Mouse (Mus musculus) heart, embryonic 16.5 days (tissue): ENCODE measurements around the gene 3425401B19Rik. TPM values are rescaled to one million over a fixed set of nuclear protein-coding genes. Genes with fewer than 3 reads are reported as not detected.

Experiments
- ATAC-seq: fragments of 200-750 bp; cut with Nextera tagmentation; replicated peaks from 2 replicates; pipeline ENCODE4 v1.8.0; 2017; ENCODE audit warnings: moderate number of reproducible peaks; ENCODE audit not compliant: insufficient read depth, low FRiP score; ENCODE audit errors: extremely low read depth
- H3K27ac ChIP-seq: fragments of 300-500 bp; sonication (generic); 2 replicates; pipeline ENCODE4 v1.5.1; 2014; ENCODE audit warnings: mild to moderate bottlenecking, low read length, control low read depth, moderate library complexity
- H3K27me3 ChIP-seq: fragments of 300-500 bp; sonication (generic); 2 replicates; pipeline ENCODE4 v1.6.1; 2014; ENCODE audit warnings: low read length, mixed read lengths; ENCODE audit not compliant: control insufficient read depth, insufficient read depth
- H3K36me3 ChIP-seq: fragments of 300-500 bp; sonication (generic); 2 replicates; pipeline ENCODE4 v1.6.1; 2014; ENCODE audit not compliant: control insufficient read depth, insufficient read depth
- H3K4me1 ChIP-seq: fragments of 300-500 bp; sonication (generic); 2 replicates; pipeline ENCODE4 v1.6.1; 2014; ENCODE audit warnings: low read length, mixed read lengths; ENCODE audit not compliant: control insufficient read depth, insufficient read depth
- H3K4me2 ChIP-seq: fragments of 300-500 bp; sonication (generic); 2 replicates; pipeline ENCODE4 v1.6.1; 2014; ENCODE audit warnings: low read depth, mild to moderate bottlenecking, control low read depth, low read length
- H3K4me3 ChIP-seq: fragments of 300-500 bp; sonication (generic); 2 replicates; pipeline ENCODE4 v1.5.1; 2014; ENCODE audit warnings: mild to moderate bottlenecking, control low read depth, low read length
- H3K9ac ChIP-seq: fragments of 300-500 bp; sonication (generic); 2 replicates; pipeline ENCODE4 v1.6.1; 2014; ENCODE audit warnings: low read length, control low read depth
- H3K9me3 ChIP-seq: fragments of 300-500 bp; sonication (generic); replicated peaks from 2 replicates; pipeline ENCODE4 v1.6.1; 2016; ENCODE audit warnings: low read length; ENCODE audit not compliant: control insufficient read depth
- WGBS: fragments of 180-500 bp; shearing (Covaris S2); extraction: QIAGEN DNeasy Blood & Tissue Kit; methylation state at CpG from one replicate; pipeline ENCODE4 v1.1.7; 2014; 5-methylcytosine and 5-hydroxymethylcytosine counted together
- polyA plus RNA-seq: library from polyadenylated mRNA; unstranded; fragments of >200 nt; fragmentation: Nextera tagmentation; extraction: Ambion mirVana; gene quantifications from 2 replicates; pipeline ENCODE4 v1.2.1, GENCODE M21; 2015

3425401B19Rik gene
- 8.4 and 10.4 TPM in 2 replicates for polyA plus RNA-seq

GRCm38 (mm10) chr14:32685124-32685826 lies at the start of gene 3425401B19Rik:
TSS of gene 3425401B19Rik (minus strand) at chr14:32685293.
- 15% methylated on average over 16 of the region's 16 CpGs for WGBS
- Histone ChIP-seq H3K9ac (peak within 1 kb of the TSS; percentile 79), H3K9me3 (no peaks in the 10 kb centered on the region), H3K4me2 (peak within 1 kb of the TSS; percentile 70), H3K36me3 (no peaks in the 10 kb centered on the region), H3K4me1 (peaks cover 19% of the 10 kb centered on the region), H3K27ac (peak within 1 kb of the TSS; percentile 97), H3K4me3 (peak within 1 kb of the TSS; percentile 57), H3K27me3 (no peaks in the 10 kb centered on the region)
- peak; percentile 78 for ATAC-seq

- H3K27me3 ChIP-seq: no peaks in the 10 kb centered on the region
- no peak for ATAC-seq
- no peaks in the 10 kb centered on the region for H3K36me3 ChIP-seq
- no peaks in the 10 kb centered on the region for H3K4me1 ChIP-seq
- H3K4me2 ChIP-seq: no peak overlapping the region
- H3K27ac ChIP-seq: no peak overlapping the region
- WGBS: 36% methylated on average over 6 of the region's 6 CpGs
- no peaks in the 10 kb centered on the region for H3K9me3 ChIP-seq
- H3K9ac ChIP-seq: no peak overlapping the region
- no peak overlapping the region for H3K4me3 ChIP-seq
These were observed 47.9 kb upstream of the 3425401B19Rik start for GRCm38 (mm10) chr14:32732961-32733360.

DNA sequence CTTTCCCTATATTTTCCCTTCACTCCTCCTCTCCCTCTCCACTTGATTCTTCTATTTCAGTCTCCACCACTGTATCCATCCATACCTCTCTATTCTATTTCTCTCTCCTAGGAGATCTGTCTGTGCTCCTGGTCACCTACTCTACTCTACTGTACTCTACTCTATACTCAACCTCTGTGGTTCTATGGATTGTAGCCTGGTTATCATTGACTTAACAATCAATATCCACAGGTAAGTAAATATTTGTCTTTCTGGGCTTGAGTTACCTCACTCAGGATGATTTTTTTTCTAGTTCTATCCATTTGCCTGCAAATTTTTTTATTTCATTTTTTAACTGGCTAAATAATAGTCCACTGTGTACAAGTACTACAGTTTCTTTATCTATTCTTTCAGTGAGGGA lies 41.8 kb upstream of the 3425401B19Rik start:
- H3K27me3 ChIP-seq: no peaks in the 10 kb centered on the region
- H3K9ac ChIP-seq: no peak overlapping the region
- no peaks in the 10 kb centered on the region for H3K36me3 ChIP-seq
- H3K4me2 ChIP-seq: no peak overlapping the region
- no peak overlapping the region for H3K27ac ChIP-seq
- no peak for ATAC-seq
- H3K9me3 ChIP-seq: no peaks in the 10 kb centered on the region
- no peak overlapping the region for H3K4me3 ChIP-seq
- no peaks in the 10 kb centered on the region for H3K4me1 ChIP-seq

- ATAC-seq: no peak
- H3K9ac ChIP-seq: no peak overlapping the region
- no peak overlapping the region for H3K4me2 ChIP-seq
- no peak overlapping the region for H3K27ac ChIP-seq
- no peak overlapping the region for H3K4me3 ChIP-seq
- WGBS: 41% methylated on average over 1 of the region's 1 CpGs
- H3K9me3 ChIP-seq: no peaks in the 10 kb centered on the region
- H3K4me1 ChIP-seq: no peaks in the 10 kb centered on the region
- H3K36me3 ChIP-seq: no peaks in the 10 kb centered on the region
- no peaks in the 10 kb centered on the region for H3K27me3 ChIP-seq
These were observed 36.4 kb upstream of the 3425401B19Rik start for GRCm38 (mm10) chr14:32721461-32721860.

- no peak overlapping the region for H3K27ac ChIP-seq
- H3K9ac ChIP-seq: no peak overlapping the region
- H3K9me3 ChIP-seq: no peaks in the 10 kb centered on the region
- no peak overlapping the region for H3K4me3 ChIP-seq
- WGBS: 84% methylated on average over 6 of the region's 6 CpGs
- H3K27me3 ChIP-seq: no peaks in the 10 kb centered on the region
- H3K4me2 ChIP-seq: no peak overlapping the region
- no peaks in the 10 kb centered on the region for H3K36me3 ChIP-seq
- no peak for ATAC-seq
- H3K4me1 ChIP-seq: no peaks in the 10 kb centered on the region
These were observed 31.8 kb upstream of the 3425401B19Rik start for GRCm38 (mm10) chr14:32716763-32717439.

DNA sequence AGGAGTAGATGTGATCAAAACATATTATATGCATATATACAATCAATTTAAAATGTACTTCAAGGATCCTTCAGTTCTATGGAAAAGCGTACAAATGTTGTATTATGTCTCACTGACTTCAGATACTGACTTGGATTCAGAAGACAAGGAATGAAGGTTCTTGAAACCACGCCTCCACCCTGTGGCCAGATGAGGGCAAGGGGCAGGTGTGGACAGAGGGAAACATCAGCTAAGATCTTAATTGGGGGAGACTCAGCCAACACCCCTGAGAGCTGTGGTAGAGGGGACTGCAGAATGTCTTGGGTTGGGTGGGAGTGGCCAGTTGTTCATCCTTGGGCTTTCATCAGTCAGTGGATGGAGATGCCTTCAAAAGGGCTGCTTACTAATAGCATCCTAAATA lies 30.4 kb upstream of the 3425401B19Rik start:
- no peaks in the 10 kb centered on the region for H3K27me3 ChIP-seq
- ATAC-seq: no peak
- 90% methylated on average over 2 of the region's 2 CpGs for WGBS

DNA sequence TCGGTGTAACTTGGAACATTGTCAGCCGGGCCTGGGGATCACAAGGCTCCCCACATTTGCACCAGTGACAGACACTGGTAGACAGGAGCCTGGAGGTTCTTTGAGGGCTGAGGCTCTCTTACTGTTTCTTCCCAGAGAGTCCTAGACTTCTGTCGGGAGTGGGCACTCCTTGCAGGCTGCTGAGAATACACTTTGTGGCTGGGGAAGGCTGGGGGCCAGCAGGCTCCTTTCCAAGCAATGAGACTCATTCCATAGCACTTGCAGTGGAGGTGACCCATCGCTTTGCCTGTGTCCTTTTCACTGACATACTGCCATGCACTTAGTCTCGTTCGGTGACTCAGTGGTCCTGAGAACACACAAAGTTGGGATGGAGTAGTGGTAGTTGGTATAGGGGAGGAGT lies 30.0 kb upstream of the 3425401B19Rik start:
- H3K4me3 ChIP-seq: no peak overlapping the region
- no peak overlapping the region for H3K9ac ChIP-seq
- no peaks in the 10 kb centered on the region for H3K36me3 ChIP-seq
- no peaks in the 10 kb centered on the region for H3K27me3 ChIP-seq
- H3K27ac ChIP-seq: no peak overlapping the region
- no peak for ATAC-seq
- H3K9me3 ChIP-seq: no peaks in the 10 kb centered on the region
- 80% methylated on average over 6 of the region's 6 CpGs for WGBS
- no peak overlapping the region for H3K4me2 ChIP-seq
- H3K4me1 ChIP-seq: no peaks in the 10 kb centered on the region

More for the DNA sequence above, 30.4 kb upstream of the 3425401B19Rik start:
- no peaks in the 10 kb centered on the region for H3K36me3 ChIP-seq
- no peak overlapping the region for H3K9ac ChIP-seq
- H3K27ac ChIP-seq: no peak overlapping the region
- H3K9me3 ChIP-seq: no peaks in the 10 kb centered on the region
- H3K4me1 ChIP-seq: no peaks in the 10 kb centered on the region
- no peak overlapping the region for H3K4me3 ChIP-seq
- no peak overlapping the region for H3K4me2 ChIP-seq

- 92% methylated on average over 6 of the region's 6 CpGs for WGBS
- no peak for ATAC-seq
These were observed 24.8 kb upstream of the 3425401B19Rik start for GRCm38 (mm10) chr14:32709861-32710260.

GRCm38 (mm10) chr14:32708756-32709155 lies 23.7 kb upstream of the 3425401B19Rik start:
- Histone ChIP-seq H3K9ac (no peak overlapping the region), H3K4me3 (no peak overlapping the region)

More at GRCm38 (mm10) chr14:32709861-32710260, 24.8 kb upstream of the 3425401B19Rik start:
- Histone ChIP-seq H3K27ac (no peak overlapping the region), H3K4me1 (0 out of 2 replicates have a peak, but pooled peaks cover 4% of the 10 kb centered on the region), H3K27me3 (no peaks in the 10 kb centered on the region), H3K4me3 (no peak overlapping the region), H3K9me3 (no peaks in the 10 kb centered on the region), H3K9ac (no peak overlapping the region), H3K36me3 (no peaks in the 10 kb centered on the region), H3K4me2 (no peak overlapping the region)

More at GRCm38 (mm10) chr14:32708756-32709155, 23.7 kb upstream of the 3425401B19Rik start:
- H3K27me3 ChIP-seq: no peaks in the 10 kb centered on the region
- no peak overlapping the region for H3K27ac ChIP-seq
- H3K9me3 ChIP-seq: no peaks in the 10 kb centered on the region
- WGBS: 47% methylated on average over 7 of the region's 7 CpGs
- H3K4me1 ChIP-seq: 0 out of 2 replicates have a peak, but pooled peaks cover 4% of the 10 kb centered on the region
- H3K36me3 ChIP-seq: no peaks in the 10 kb centered on the region
- H3K4me2 ChIP-seq: no peak overlapping the region
- ATAC-seq: no peak
